Mouse (Mus musculus) erythroid progenitor cell, adult 5-6 weeks (primary cell): ENCODE measurements around the gene Akirin1. TPM values are rescaled to one million over a fixed set of nuclear protein-coding genes. Genes with fewer than 3 reads are reported as not detected.

Experiments used
- ATAC-seq: replicated peaks from 2 replicates; pipeline ENCODE4 v1.8.0; 2016; ENCODE audit warnings: moderate number of reproducible peaks, mild to moderate bottlenecking, moderate TSS enrichment, inconsistent platforms; ENCODE audit not compliant: poor library complexity, low FRiP score, severe bottlenecking
- total RNA-seq, 2 experiments: library from RNA; stranded (forward) in 1 of 2; stranded (reverse) in 1 of 2; fragments of 150-400 nt in 1 of 2; fragments of 186-747, 209-891 nt in 1 of 2; gene quantifications; 2 replicates each; pipeline versions ENCODE4 v1.2.3 to v1.2.4; 2015 to 2017; ENCODE audit warnings: low replicate concordance in 2 of 2

Akirin1 gene
- total RNA-seq (2015; ENCODE audit: low replicate concordance) (25.6 and 27.7 TPM in 2 replicates), total RNA-seq (2017; ENCODE audit: low replicate concordance) (5.9 and 20.9 TPM in 2 replicates)

GRCm38 (mm10) chr4:123750152-123750651 is at the start of gene Akirin1:
TSS of gene Akirin1 (minus strand) at chr4:123750345.
- peak; percentile 95 for ATAC-seq

- ATAC-seq: no peak
These were observed 47.7 kb upstream of the Akirin1 start for GRCm38 (mm10) chr4:123797856-123798255.

GRCm38 (mm10) chr4:123797403-123797802 is 47.3 kb upstream of the Akirin1 start:
- ATAC-seq: no peak

GRCm38 (mm10) chr4:123795057-123795456 is 44.9 kb upstream of the Akirin1 start:
- ATAC-seq: no peak

GRCm38 (mm10) chr4:123793136-123793535 is 43.0 kb upstream of the Akirin1 start:
- no peak for ATAC-seq

GRCm38 (mm10) chr4:123792666-123793065 is 42.5 kb upstream of the Akirin1 start:
- no peak for ATAC-seq

GRCm38 (mm10) chr4:123787191-123787985 is 37.2 kb upstream of the Akirin1 start, which contains the start of gene Rhbdl2:
TSS of gene Rhbdl2 (plus strand) at chr4:123787874.
- ATAC-seq: no peak

GRCm38 (mm10) chr4:123768234-123768633 is 18.1 kb upstream of the Akirin1 start:
- ATAC-seq: no peak

- no peak for ATAC-seq
These were observed 17.7 kb upstream of the Akirin1 start for GRCm38 (mm10) chr4:123767807-123768206.

- ATAC-seq: no peak
These were observed 14.9 kb upstream of the Akirin1 start for GRCm38 (mm10) chr4:123765071-123765470.

- no peak for ATAC-seq
These were observed 8.2 kb upstream of the Akirin1 start for GRCm38 (mm10) chr4:123758306-123758705.

GRCm38 (mm10) chr4:123750707-123751312 is 665 bp upstream of the Akirin1 start:
- ATAC-seq: no peak

- ATAC-seq: peak; percentile 44
These were observed 538 bp downstream of the Akirin1 start for GRCm38 (mm10) chr4:123749484-123750130.

GRCm38 (mm10) chr4:123748726-123749415 is 1.3 kb downstream of the Akirin1 start:
- ATAC-seq: peak; percentile 53; the same call in 1 of the 2 replicates

GRCm38 (mm10) chr4:123745221-123745775 is 4.8 kb downstream of the Akirin1 start:
- ATAC-seq: no peak

- ATAC-seq: no peak
These were observed 7.3 kb downstream of the Akirin1 start for GRCm38 (mm10) chr4:123742891-123743290.

GRCm38 (mm10) chr4:123738708-123739107 is 11.4 kb downstream of the Akirin1 start:
- no peak for ATAC-seq

- ATAC-seq: peak; percentile 25; the same call in 1 of the 2 replicates
These were observed 16.6 kb downstream of the Akirin1 start for GRCm38 (mm10) chr4:123733532-123733931.

- ATAC-seq: 0 out of 2 replicates have a peak, but pooled peaks have one; percentile 25
These were observed 17.2 kb downstream of the Akirin1 start for GRCm38 (mm10) chr4:123732921-123733320.
